Mouse (Mus musculus) intestine, embryonic 15.5 days (tissue): ENCODE data around the gene Pdxp. TPM values are rescaled to one million over a fixed set of nuclear protein-coding genes. Genes with fewer than 3 reads are reported as not detected.

Experiments used
- ATAC-seq: fragments of 200-750 bp; cut with Nextera tagmentation; 2 replicates; pipeline ENCODE4 v1.8.0; 2017; ENCODE audit warnings: moderate TSS enrichment, moderate library complexity
- H3K27ac ChIP-seq: fragments of 300-500 bp; sonication (generic); 2 replicates; pipeline ENCODE4 v1.5.1; 2015; ENCODE audit warnings: mild to moderate bottlenecking, inconsistent platforms
- H3K27me3 ChIP-seq: fragments of 300-500 bp; sonication (generic); replicated peaks from 2 replicates; pipeline ENCODE4 v1.6.1; 2015; ENCODE audit warnings: inconsistent platforms
- H3K36me3 ChIP-seq: fragments of 300-500 bp; sonication (generic); 2 replicates; pipeline ENCODE4 v1.6.1; 2015; ENCODE audit warnings: inconsistent platforms
- H3K4me1 ChIP-seq: fragments of 300-500 bp; sonication (generic); replicated peaks from 2 replicates; pipeline ENCODE4 v1.6.1; 2015; ENCODE audit warnings: inconsistent platforms
- H3K4me2 ChIP-seq: fragments of 300-500 bp; sonication (generic); replicated peaks from 2 replicates; pipeline ENCODE4 v1.6.1; 2015; ENCODE audit warnings: mild to moderate bottlenecking, inconsistent platforms
- H3K4me3 ChIP-seq: fragments of 300-500 bp; sonication (generic); replicated peaks from 2 replicates; pipeline ENCODE4 v1.5.1; 2015; ENCODE audit warnings: inconsistent platforms
- H3K9ac ChIP-seq: fragments of 300-500 bp; sonication (generic); 2 replicates; pipeline ENCODE4 v1.6.1; 2015; ENCODE audit warnings: inconsistent platforms
- H3K9me3 ChIP-seq: fragments of 300-500 bp; sonication (generic); 2 replicates; pipeline ENCODE4 v1.6.1; 2016; ENCODE audit warnings: inconsistent platforms
- WGBS: fragments of 180-500 bp; shearing (Covaris S2); methylation state at CpG from one replicate; pipeline ENCODE4 v1.1.7; 2015; 5-methylcytosine and 5-hydroxymethylcytosine counted together
- polyA plus RNA-seq: library from polyadenylated mRNA; unstranded; fragments of >200 nt; fragmentation: Nextera tagmentation; extraction: Ambion mirVana; gene quantifications from 2 replicates; pipeline ENCODE4 v1.2.1, GENCODE M21; 2015

The Pdxp gene
- polyA plus RNA-seq, 1 experiment from 2014 or later: 11.0 TPM

DNA sequence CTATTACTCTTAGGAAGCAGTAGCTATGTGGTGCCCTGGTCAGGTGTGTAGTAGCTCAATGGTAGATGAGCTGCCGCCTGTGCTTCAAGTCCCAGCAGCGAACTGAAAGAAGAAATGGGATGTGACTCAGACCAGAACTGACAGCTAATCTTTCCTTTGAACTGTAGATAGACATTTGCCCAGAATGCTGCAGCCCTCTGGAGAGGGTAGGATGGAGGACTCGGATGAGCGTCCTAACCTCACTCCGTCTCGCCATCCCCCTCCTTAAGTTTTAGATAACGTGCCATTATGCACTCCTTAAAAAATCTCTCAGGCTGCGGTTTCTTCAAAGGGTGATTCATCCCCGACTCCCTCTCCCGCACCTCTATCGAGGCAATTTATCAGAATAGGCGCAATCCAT lies 6.2 kb downstream of the Pdxp start:
- H3K9me3 ChIP-seq: no peaks in the 10 kb centered on the region
- H3K4me2 ChIP-seq: no peak overlapping the region
- H3K27ac ChIP-seq: no peak overlapping the region
- no peak overlapping the region for H3K4me3 ChIP-seq
- ATAC-seq: no peak
- 0 out of 2 replicates have a peak, but pooled peaks cover 10% of the 10 kb centered on the region for H3K36me3 ChIP-seq
- peaks cover 18% of the 10 kb centered on the region for H3K4me1 ChIP-seq
- H3K27me3 ChIP-seq: no peaks in the 10 kb centered on the region
- H3K9ac ChIP-seq: no peak overlapping the region
- 67% methylated on average over 12 of the region's 12 CpGs for WGBS

DNA sequence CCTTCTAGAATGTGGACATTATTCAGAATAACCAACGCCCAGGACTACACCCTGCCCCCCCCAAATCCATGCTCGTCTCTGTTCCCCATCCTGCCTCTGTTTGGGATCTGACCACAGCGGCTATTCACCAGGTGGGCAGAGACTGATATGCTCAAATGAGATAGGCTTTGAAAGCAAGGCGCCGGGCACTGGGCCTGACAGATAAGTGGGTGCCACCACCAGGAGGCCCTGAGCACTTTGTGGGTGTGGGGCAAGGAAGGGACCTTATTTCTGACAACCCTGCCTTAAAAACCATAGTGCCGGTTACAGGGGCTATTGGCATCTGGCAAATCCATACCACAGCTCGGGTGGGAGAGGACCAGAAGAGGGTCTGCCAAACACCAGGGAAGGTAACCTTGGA lies 9.0 kb downstream of the Pdxp start:
- Histone ChIP-seq H3K36me3 (0 out of 2 replicates have a peak, but pooled peaks cover 9% of the 10 kb centered on the region), H3K27ac (no peak overlapping the region), H3K4me2 (no peak overlapping the region), H3K4me1 (peaks cover 28% of the 10 kb centered on the region), H3K9me3 (no peaks in the 10 kb centered on the region), H3K9ac (no peak overlapping the region), H3K27me3 (no peaks in the 10 kb centered on the region), H3K4me3 (no peak overlapping the region)
- 85% methylated on average over 7 of the region's 7 CpGs for WGBS
- no peak for ATAC-seq

DNA sequence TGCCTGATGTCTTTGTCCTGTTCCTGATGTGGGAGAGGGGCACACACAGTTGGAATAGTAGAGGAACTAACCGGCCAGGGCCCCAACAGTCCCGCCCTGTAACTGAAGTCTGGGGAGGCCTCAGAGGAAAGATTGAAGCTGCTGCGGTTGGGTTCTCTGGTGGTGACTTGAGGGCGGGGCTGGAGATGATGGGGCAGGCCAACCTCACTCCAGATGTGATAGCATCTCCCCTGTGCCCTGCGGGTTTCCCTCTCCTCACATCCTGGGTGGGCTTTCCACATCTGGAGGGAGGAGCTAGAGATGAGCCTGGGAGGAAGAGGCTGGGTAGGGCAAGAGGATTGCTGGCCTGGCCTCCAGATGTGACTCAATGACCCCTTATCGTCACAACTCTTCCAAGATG lies 9.9 kb downstream of the Pdxp start:
- H3K27ac ChIP-seq: no peak overlapping the region
- 0 out of 2 replicates have a peak, but pooled peaks cover 5% of the 10 kb centered on the region for H3K36me3 ChIP-seq
- WGBS: 60% methylated on average over 6 of the region's 6 CpGs
- H3K9ac ChIP-seq: no peak overlapping the region
- no peak overlapping the region for H3K4me2 ChIP-seq
- ATAC-seq: no peak
- H3K4me1 ChIP-seq: peaks cover 33% of the 10 kb centered on the region
- H3K9me3 ChIP-seq: no peaks in the 10 kb centered on the region
- H3K27me3 ChIP-seq: no peaks in the 10 kb centered on the region
- no peak overlapping the region for H3K4me3 ChIP-seq

- Histone ChIP-seq H3K9me3 (no peaks in the 10 kb centered on the region), H3K27me3 (no peaks in the 10 kb centered on the region), H3K27ac (peak overlapping the region; percentile 95), H3K9ac (peak overlapping the region; percentile 12; the same call in 1 of the 2 replicates), H3K4me1 (peaks cover 34% of the 10 kb centered on the region), H3K36me3 (0 out of 2 replicates have a peak, but pooled peaks cover 3% of the 10 kb centered on the region), H3K4me2 (no peak overlapping the region), H3K4me3 (no peak overlapping the region)
- 35% methylated on average over 8 of the region's 8 CpGs for WGBS
- no peak for ATAC-seq
These were observed 11.4 kb downstream of the Pdxp start for GRCm38 (mm10) chr15:78925129-78925528.

DNA sequence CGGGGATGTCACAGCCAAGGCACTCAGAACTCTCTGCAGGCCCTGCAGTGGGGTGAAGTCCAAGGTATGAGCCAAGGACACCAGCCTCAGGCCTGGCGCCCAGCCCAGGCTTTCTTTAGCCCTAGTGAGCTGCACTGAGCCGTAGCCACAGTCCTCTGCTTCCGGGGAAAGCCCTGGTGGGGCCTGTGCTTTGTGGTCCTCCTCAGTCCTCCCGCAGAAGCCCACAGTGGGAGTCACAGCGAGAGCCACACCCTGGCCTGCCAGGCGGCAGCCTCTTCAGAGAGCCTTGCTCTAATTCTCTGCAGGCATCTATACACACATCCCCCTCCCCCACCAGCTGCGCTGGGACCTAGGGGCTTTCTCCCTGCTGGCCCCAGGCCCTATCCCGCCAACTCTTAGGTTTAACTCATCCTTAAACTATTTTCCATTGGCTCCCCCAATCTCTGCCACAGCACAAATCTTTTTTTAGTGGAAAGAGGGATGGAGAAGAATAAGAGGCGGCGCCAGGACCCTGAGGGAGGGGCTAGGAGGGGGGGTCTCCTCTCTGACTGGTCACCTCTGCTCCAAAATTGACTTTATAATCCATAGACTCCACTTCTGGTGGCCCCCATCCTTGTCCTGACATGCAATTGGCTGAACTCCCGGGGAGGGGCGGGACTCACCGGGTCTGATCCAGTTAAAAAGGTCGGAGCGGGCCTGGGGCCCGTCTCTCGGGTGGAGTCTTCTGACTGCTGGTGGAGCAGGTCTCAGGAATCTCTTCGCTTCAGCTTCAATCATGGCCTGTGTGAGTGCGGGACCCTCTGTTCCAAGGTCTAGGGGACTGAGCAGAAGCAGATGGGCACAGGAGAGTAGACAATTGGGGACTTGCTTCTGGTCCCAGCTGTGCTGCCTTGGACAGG lies 12.6 kb downstream of the Pdxp start, which contains the start of gene Lgals1:
Gene Lgals1, plus strand, starts transcription at position 705 of the 899 bp plus-strand sequence.
- H3K27ac ChIP-seq: peak within 1 kb of the TSS; percentile 95
- ATAC-seq: peak; percentile 81
- no peaks in the 10 kb centered on the region for H3K9me3 ChIP-seq
- H3K4me2 ChIP-seq: peak within 1 kb of the TSS; percentile 78
- peaks cover 37% of the 10 kb centered on the region for H3K4me1 ChIP-seq
- 5% methylated on average over 20 of the region's 20 CpGs for WGBS
- peak within 1 kb of the TSS; percentile 49 for H3K9ac ChIP-seq
- no peaks in the 10 kb centered on the region for H3K27me3 ChIP-seq
- H3K36me3 ChIP-seq: 0 out of 2 replicates have a peak, but pooled peaks cover 3% of the 10 kb centered on the region
- peak within 1 kb of the TSS; percentile 45 for H3K4me3 ChIP-seq

- no peaks in the 10 kb centered on the region for H3K27me3 ChIP-seq
- H3K9ac ChIP-seq: peak overlapping the region; percentile 49
- peaks cover 41% of the 10 kb centered on the region for H3K4me1 ChIP-seq
- peak overlapping the region; percentile 45 for H3K4me3 ChIP-seq
- 24% methylated on average over 15 of the region's 15 CpGs for WGBS
- H3K36me3 ChIP-seq: 0 out of 2 replicates have a peak, but pooled peaks cover 3% of the 10 kb centered on the region
- ATAC-seq: no peak
- no peaks in the 10 kb centered on the region for H3K9me3 ChIP-seq
- peak overlapping the region; percentile 78 for H3K4me2 ChIP-seq
- H3K27ac ChIP-seq: peak overlapping the region; percentile 95
These were observed 13.5 kb downstream of the Pdxp start for GRCm38 (mm10) chr15:78927021-78927787.

GRCm38 (mm10) chr15:78927788-78928457 lies 14.2 kb downstream of the Pdxp start:
- ATAC-seq: peak; percentile 63
- H3K9me3 ChIP-seq: no peaks in the 10 kb centered on the region
- 0 out of 2 replicates have a peak, but pooled peaks cover 3% of the 10 kb centered on the region for H3K36me3 ChIP-seq
- no peaks in the 10 kb centered on the region for H3K27me3 ChIP-seq
- H3K4me1 ChIP-seq: peaks cover 41% of the 10 kb centered on the region
- H3K9ac ChIP-seq: peak overlapping the region; percentile 49
- under 1% methylated on average over 30 of the region's 35 CpGs for WGBS
- H3K4me2 ChIP-seq: peak overlapping the region; percentile 78
- peak overlapping the region; percentile 45 for H3K4me3 ChIP-seq
- peak overlapping the region; percentile 95 for H3K27ac ChIP-seq

DNA sequence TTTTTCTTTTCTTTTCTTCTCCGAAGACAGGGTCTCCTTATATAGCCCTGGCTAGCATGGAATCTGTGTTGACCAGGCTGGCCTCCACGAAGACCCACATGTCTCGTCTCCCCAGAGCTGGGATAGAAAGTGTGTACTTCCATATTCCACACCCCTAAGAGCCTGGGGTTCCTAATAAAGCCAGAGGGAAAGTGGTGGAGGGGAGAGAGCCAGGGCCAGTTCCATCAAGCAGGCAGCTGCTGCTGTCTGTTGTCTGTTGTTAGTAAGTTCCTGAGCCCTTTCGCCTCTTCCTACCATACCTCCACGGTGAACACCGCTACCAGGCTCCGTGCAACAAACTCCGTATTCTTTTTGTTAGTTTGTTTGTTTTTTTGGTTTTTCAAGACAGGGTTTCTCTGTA lies 14.8 kb downstream of the Pdxp start:
- Histone ChIP-seq H3K4me1 (peaks cover 41% of the 10 kb centered on the region), H3K9me3 (no peaks in the 10 kb centered on the region), H3K27me3 (no peaks in the 10 kb centered on the region), H3K27ac (peak overlapping the region; percentile 95; the same call in 1 of the 2 replicates), H3K4me2 (peak overlapping the region; percentile 78), H3K36me3 (0 out of 2 replicates have a peak, but pooled peaks cover 3% of the 10 kb centered on the region), H3K9ac (peak overlapping the region; percentile 14; the same call in 1 of the 2 replicates), H3K4me3 (peak overlapping the region; percentile 45)
- 45% methylated on average over 8 of the region's 8 CpGs for WGBS
- no peak for ATAC-seq

DNA sequence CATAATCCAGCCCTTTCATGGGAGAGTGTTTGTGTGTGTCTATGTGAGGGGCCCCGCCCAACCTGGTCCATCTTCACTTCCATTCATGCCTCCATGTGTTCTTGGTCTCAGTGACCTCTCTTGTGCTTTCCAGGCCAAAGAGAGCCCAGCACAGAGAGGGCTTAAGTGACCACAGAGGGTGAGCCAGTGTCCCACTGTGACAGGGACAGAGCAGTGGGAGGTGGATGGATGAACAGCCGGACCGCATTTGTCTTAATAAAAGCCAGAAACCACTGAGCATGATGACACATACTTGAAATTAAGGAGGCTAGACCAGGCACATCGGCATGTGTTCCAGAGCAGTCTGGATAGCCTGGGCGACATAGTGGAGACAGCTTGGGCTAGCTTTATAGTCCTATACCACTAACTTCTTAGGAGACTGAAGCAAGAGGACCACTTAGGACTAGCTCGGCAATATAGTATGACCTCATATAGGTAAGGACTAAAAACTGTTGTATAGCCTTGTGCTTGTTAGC lies 16.5 kb downstream of the Pdxp start:
- WGBS: 89% methylated on average over 6 of the region's 6 CpGs
- no peak overlapping the region for H3K4me2 ChIP-seq
- ATAC-seq: no peak

DNA sequence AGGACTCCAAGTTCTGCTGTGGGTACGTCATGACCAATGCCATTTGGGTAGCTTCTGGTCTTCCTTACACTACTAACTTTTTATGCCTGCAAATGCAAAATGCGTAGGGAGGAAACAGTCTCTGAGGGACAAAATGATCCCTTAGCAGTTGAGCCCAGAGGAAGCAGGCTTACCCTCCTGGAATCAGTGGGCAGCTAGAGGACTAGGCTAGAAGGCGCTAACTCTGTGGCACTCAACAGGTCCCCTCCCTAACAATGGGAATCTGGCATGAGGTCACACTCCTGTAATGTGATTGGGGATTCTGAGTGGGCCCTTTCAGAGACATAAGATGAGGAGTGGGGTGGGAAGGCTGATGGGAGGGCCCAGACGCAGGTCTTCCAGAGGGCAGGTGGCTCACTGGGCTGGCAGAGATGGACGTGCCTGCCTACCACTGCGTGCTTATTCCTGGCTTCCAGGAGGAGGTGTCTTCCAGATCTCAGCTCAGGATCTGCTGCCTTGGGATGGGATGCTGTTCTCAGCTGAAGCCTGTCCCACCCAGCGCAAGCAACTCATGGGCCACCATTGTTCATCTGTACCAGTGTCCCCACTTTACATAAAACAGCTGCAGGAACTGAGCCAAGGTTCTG lies 17.2 kb downstream of the Pdxp start:
- Histone ChIP-seq H3K9ac (no peak overlapping the region), H3K4me1 (peaks cover 36% of the 10 kb centered on the region), H3K9me3 (no peaks in the 10 kb centered on the region), H3K4me2 (no peak overlapping the region), H3K27ac (no peak overlapping the region; the same call in 1 of the 2 replicates), H3K27me3 (no peaks in the 10 kb centered on the region), H3K36me3 (0 out of 2 replicates have a peak, but pooled peaks cover 3% of the 10 kb centered on the region), H3K4me3 (no peak overlapping the region)
- WGBS: 86% methylated on average over 7 of the region's 7 CpGs
- no peak for ATAC-seq

More for the DNA sequence above, 16.5 kb downstream of the Pdxp start:
- Histone ChIP-seq H3K4me1 (peaks cover 37% of the 10 kb centered on the region), H3K4me3 (no peak overlapping the region), H3K36me3 (0 out of 2 replicates have a peak, but pooled peaks cover 3% of the 10 kb centered on the region), H3K9me3 (no peaks in the 10 kb centered on the region), H3K9ac (no peak overlapping the region), H3K27ac (no peak overlapping the region), H3K27me3 (no peaks in the 10 kb centered on the region)

- H3K4me1 ChIP-seq: peaks cover 31% of the 10 kb centered on the region
- no peak overlapping the region for H3K9ac ChIP-seq
- H3K27ac ChIP-seq: no peak overlapping the region
- ATAC-seq: no peak
- 23% methylated on average over 3 of the region's 3 CpGs for WGBS
- H3K4me3 ChIP-seq: no peak overlapping the region
- H3K27me3 ChIP-seq: no peaks in the 10 kb centered on the region
- no peaks in the 10 kb centered on the region for H3K9me3 ChIP-seq
- 0 out of 2 replicates have a peak, but pooled peaks cover 3% of the 10 kb centered on the region for H3K36me3 ChIP-seq
- H3K4me2 ChIP-seq: no peak overlapping the region
These were observed 17.9 kb downstream of the Pdxp start for GRCm38 (mm10) chr15:78931577-78931976.
